Mouse (Mus musculus) intestine, postnatal 0 days (tissue): ENCODE measurements at regions not wholly inside any gene's neighbourhood (a gene's known extent, or its start where the extent isn't known, plus 50 kb on each side); places are given as distances from the start of the nearest gene placed in this dataset.

Experiments
- ATAC-seq: fragments of 200-750 bp; cut with Nextera tagmentation; 2 replicates; pipeline ENCODE4 v1.8.0; 2017; ENCODE audit warnings: mild to moderate bottlenecking, moderate TSS enrichment, moderate library complexity
- H3K27ac ChIP-seq: fragments of 300-500 bp; sonication (generic); 2 replicates; pipeline ENCODE4 v1.5.1; 2014; ENCODE audit warnings: mild to moderate bottlenecking, low read depth, low read length, moderate library complexity
- H3K27me3 ChIP-seq: fragments of 300-500 bp; sonication (generic); replicated peaks from 2 replicates; pipeline ENCODE4 v1.6.1; 2014; ENCODE audit warnings: low read length, mixed read lengths; ENCODE audit not compliant: control insufficient read depth, insufficient read depth
- H3K36me3 ChIP-seq: fragments of 300-500 bp; sonication (generic); 2 replicates; pipeline ENCODE4 v1.6.1; 2014; ENCODE audit warnings: mild to moderate bottlenecking, moderate library complexity; ENCODE audit not compliant: control insufficient read depth, insufficient read depth
- H3K4me1 ChIP-seq: fragments of 300-500 bp; sonication (generic); replicated peaks from 2 replicates; pipeline ENCODE4 v1.6.1; 2014; ENCODE audit warnings: antibody characterized with exemption, low read length, mixed read lengths; ENCODE audit not compliant: control insufficient read depth, insufficient read depth
- H3K4me2 ChIP-seq: fragments of 300-500 bp; sonication (generic); replicated peaks from 2 replicates; pipeline ENCODE4 v1.6.1; 2014; ENCODE audit warnings: low read depth, mild to moderate bottlenecking, moderate library complexity
- H3K4me3 ChIP-seq: fragments of 300-500 bp; sonication (generic); 2 replicates; pipeline ENCODE4 v1.5.1; 2014; ENCODE audit warnings: low read depth, low read length
- H3K9ac ChIP-seq: fragments of 300-500 bp; sonication (generic); 2 replicates; pipeline ENCODE4 v1.6.1; 2014; ENCODE audit warnings: mild to moderate bottlenecking, low read depth, low read length
- H3K9me3 ChIP-seq: fragments of 300-500 bp; sonication (generic); 2 replicates; pipeline ENCODE4 v1.6.1; 2016; ENCODE audit warnings: mixed run types; ENCODE audit not compliant: control insufficient read depth
- CTCF ChIP-seq: sonication (generic); IDR thresholded peaks from 2 replicates; pipeline ENCODE4 v1.5.1; 2016; ENCODE audit warnings: low read depth, mild to moderate bottlenecking, control low read depth, antibody characterized with exemption, moderate library complexity
- WGBS: fragments of 180-500 bp; shearing (Covaris S2); extraction: QIAGEN DNeasy Blood & Tissue Kit; methylation state at CpG from one replicate; pipeline ENCODE4 v1.1.7; 2014; 5-methylcytosine and 5-hydroxymethylcytosine counted together

- no peaks in the 10 kb centered on the region for H3K9me3 ChIP-seq
- H3K27me3 ChIP-seq: no peaks in the 10 kb centered on the region
- ATAC-seq: no peak
- H3K4me3 ChIP-seq: no peak overlapping the region
- no peaks in the 10 kb centered on the region for H3K36me3 ChIP-seq
- no peak overlapping the region for H3K4me2 ChIP-seq
- WGBS: 27% methylated on average over 2 of the region's 2 CpGs
- no peak for TF ChIP-seq CTCF
- no peaks in the 10 kb centered on the region for H3K4me1 ChIP-seq
- no peak overlapping the region for H3K9ac ChIP-seq
- no peak overlapping the region for H3K27ac ChIP-seq
Observed at GRCm38 (mm10) chr3:97356647-97357046, 58.9 kb upstream of the Bcl9 start.

GRCm38 (mm10) chr3:97355466-97355865, 57.7 kb upstream of the Bcl9 start:
- H3K9ac ChIP-seq: no peak overlapping the region
- no peak for ATAC-seq
- H3K4me2 ChIP-seq: no peak overlapping the region
- no peaks in the 10 kb centered on the region for H3K27me3 ChIP-seq
- H3K4me3 ChIP-seq: no peak overlapping the region
- no peaks in the 10 kb centered on the region for H3K4me1 ChIP-seq
- H3K27ac ChIP-seq: no peak overlapping the region
- H3K9me3 ChIP-seq: no peaks in the 10 kb centered on the region
- no peak for TF ChIP-seq CTCF
- H3K36me3 ChIP-seq: no peaks in the 10 kb centered on the region

- no peak for ATAC-seq
- TF ChIP-seq CTCF: no peak
- no peak overlapping the region for H3K4me3 ChIP-seq
- H3K36me3 ChIP-seq: no peaks in the 10 kb centered on the region
- no peak overlapping the region for H3K27ac ChIP-seq
- WGBS: 41% methylated on average over 6 of the region's 6 CpGs
- H3K4me2 ChIP-seq: no peak overlapping the region
- H3K27me3 ChIP-seq: no peaks in the 10 kb centered on the region
- H3K9ac ChIP-seq: no peak overlapping the region
- H3K4me1 ChIP-seq: no peaks in the 10 kb centered on the region
- no peaks in the 10 kb centered on the region for H3K9me3 ChIP-seq
Observed at GRCm38 (mm10) chr3:97353803-97354202, 56.1 kb upstream of the Bcl9 start.

- Histone ChIP-seq H3K4me3 (no peak overlapping the region), H3K36me3 (no peaks in the 10 kb centered on the region), H3K27ac (no peak overlapping the region), H3K4me2 (no peak overlapping the region), H3K4me1 (no peaks in the 10 kb centered on the region), H3K9me3 (no peaks in the 10 kb centered on the region), H3K27me3 (no peaks in the 10 kb centered on the region), H3K9ac (no peak overlapping the region)
- no peak for ATAC-seq
- WGBS: 95% methylated on average over 5 of the region's 5 CpGs
- no peak for TF ChIP-seq CTCF
Observed at GRCm38 (mm10) chr3:97352031-97352430, 54.3 kb upstream of the Bcl9 start.

- H3K4me3 ChIP-seq: no peak overlapping the region
- no peak overlapping the region for H3K4me2 ChIP-seq
- no peaks in the 10 kb centered on the region for H3K4me1 ChIP-seq
- 32% methylated on average over 4 of the region's 4 CpGs for WGBS
- TF ChIP-seq CTCF: no peak
- no peaks in the 10 kb centered on the region for H3K36me3 ChIP-seq
- H3K9me3 ChIP-seq: no peaks in the 10 kb centered on the region
- ATAC-seq: 0 out of 2 replicates have a peak, but pooled peaks have one; percentile 36
- H3K27ac ChIP-seq: no peak overlapping the region
- H3K27me3 ChIP-seq: no peaks in the 10 kb centered on the region
- H3K9ac ChIP-seq: no peak overlapping the region
Observed at GRCm38 (mm10) chr3:97349395-97349794, 51.7 kb upstream of the Bcl9 start.
